Mouse (Mus musculus) stomach, embryonic 15.5 days (tissue): ENCODE data around the gene Iqcn. TPM values are rescaled to one million over a fixed set of nuclear protein-coding genes. Genes with fewer than 3 reads are reported as not detected.

Experiments used
- ATAC-seq: fragments of 200-750 bp; cut with Nextera tagmentation; 2 replicates; pipeline ENCODE4 v1.8.0; 2017; ENCODE audit warnings: low read depth, moderate number of reproducible peaks, moderate TSS enrichment; ENCODE audit not compliant: insufficient read depth, low FRiP score
- H3K27ac ChIP-seq: fragments of 300-500 bp; sonication (generic); 2 replicates; pipeline ENCODE4 v1.5.1; 2015; ENCODE audit warnings: mild to moderate bottlenecking, inconsistent platforms
- H3K27me3 ChIP-seq: fragments of 300-500 bp; sonication (generic); replicated peaks from 2 replicates; pipeline ENCODE4 v1.6.1; 2015; ENCODE audit warnings: inconsistent platforms
- H3K36me3 ChIP-seq: fragments of 300-500 bp; sonication (generic); 2 replicates; pipeline ENCODE4 v1.6.1; 2015; ENCODE audit warnings: inconsistent platforms
- H3K4me1 ChIP-seq: fragments of 300-500 bp; sonication (generic); 2 replicates; pipeline ENCODE4 v1.6.1; 2015; ENCODE audit warnings: inconsistent platforms
- H3K4me2 ChIP-seq: fragments of 300-500 bp; sonication (generic); 2 replicates; pipeline ENCODE4 v1.6.1; 2015; ENCODE audit warnings: mild to moderate bottlenecking, inconsistent platforms
- H3K4me3 ChIP-seq: fragments of 300-500 bp; sonication (generic); replicated peaks from 2 replicates; pipeline ENCODE4 v1.5.1; 2015; ENCODE audit warnings: inconsistent platforms
- H3K9ac ChIP-seq: fragments of 300-500 bp; sonication (generic); 2 replicates; pipeline ENCODE4 v1.6.1; 2015; ENCODE audit warnings: inconsistent platforms
- H3K9me3 ChIP-seq: fragments of 300-500 bp; sonication (generic); 2 replicates; pipeline ENCODE4 v1.6.1; 2016; ENCODE audit warnings: inconsistent platforms
- WGBS: fragments of 180-500 bp; shearing (Covaris S2); methylation state at CpG from one replicate; pipeline ENCODE4 v1.1.7; 2015; 5-methylcytosine and 5-hydroxymethylcytosine counted together
- polyA plus RNA-seq: library from polyadenylated mRNA; unstranded; fragments of >200 nt; fragmentation: Nextera tagmentation; extraction: Ambion mirVana; gene quantifications from 2 replicates; pipeline ENCODE4 v1.2.1, GENCODE M21; 2015

Gene Iqcn
- polyA plus RNA-seq, 1 experiment from 2014 or later = not detected

DNA sequence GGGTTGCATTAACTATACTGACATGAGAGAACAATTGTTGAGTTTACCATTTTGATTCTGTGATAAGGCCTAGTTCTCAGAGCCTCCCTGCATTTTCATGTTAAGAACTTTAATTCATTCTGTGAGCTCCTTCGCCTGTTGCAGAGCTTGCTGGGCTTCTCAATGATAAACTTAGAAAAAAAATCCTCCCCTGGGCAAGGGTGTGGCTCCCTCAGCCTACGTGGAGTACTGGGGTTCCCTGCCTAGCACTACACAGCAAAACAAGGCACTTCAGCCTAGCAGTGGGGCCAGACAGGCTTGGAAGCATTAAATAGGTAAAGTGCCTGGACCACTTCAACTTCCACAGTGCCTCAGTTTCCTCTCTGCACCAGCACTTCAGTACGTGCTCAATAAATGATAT lies 21.8 kb upstream of the Iqcn start:
- Histone ChIP-seq H3K27me3 (no peaks in the 10 kb centered on the region), H3K9me3 (no peaks in the 10 kb centered on the region), H3K27ac (peak overlapping the region; percentile 49), H3K4me3 (no peak overlapping the region), H3K36me3 (peaks cover 4% of the 10 kb centered on the region), H3K9ac (no peak overlapping the region), H3K4me1 (peaks cover 22% of the 10 kb centered on the region), H3K4me2 (no peak overlapping the region)
- 67% methylated on average over 3 of the region's 3 CpGs for WGBS
- 0 out of 2 replicates have a peak, but pooled peaks have one; percentile 36 for ATAC-seq

GRCm38 (mm10) chr8:70682193-70682592 lies 21.1 kb upstream of the Iqcn start:
- Histone ChIP-seq H3K36me3 (peaks cover 4% of the 10 kb centered on the region), H3K27ac (peak overlapping the region; percentile 49), H3K4me1 (peaks cover 23% of the 10 kb centered on the region), H3K4me2 (peak overlapping the region; percentile 45), H3K9ac (no peak overlapping the region), H3K9me3 (no peaks in the 10 kb centered on the region), H3K4me3 (peak overlapping the region; percentile 17; the same call in 1 of the 2 replicates), H3K27me3 (no peaks in the 10 kb centered on the region)
- ATAC-seq = peak; percentile 64
- WGBS = 4% methylated on average over 19 of the region's 19 CpGs

GRCm38 (mm10) chr8:70682692-70683091 lies 20.6 kb upstream of the Iqcn start:
- H3K9me3 ChIP-seq = no peaks in the 10 kb centered on the region
- H3K9ac ChIP-seq = no peak overlapping the region
- WGBS = 62% methylated on average over 3 of the region's 3 CpGs
- ATAC-seq = 0 out of 2 replicates have a peak, but pooled peaks have one; percentile 1
- H3K4me1 ChIP-seq = peaks cover 27% of the 10 kb centered on the region
- peak overlapping the region; percentile 49; the same call in 1 of the 2 replicates for H3K27ac ChIP-seq
- peak overlapping the region; percentile 45 for H3K4me2 ChIP-seq
- H3K4me3 ChIP-seq = no peak overlapping the region
- peaks cover 4% of the 10 kb centered on the region for H3K36me3 ChIP-seq
- no peaks in the 10 kb centered on the region for H3K27me3 ChIP-seq

GRCm38 (mm10) chr8:70684291-70684690 lies 19.0 kb upstream of the Iqcn start:
- H3K4me2 ChIP-seq = no peak overlapping the region
- peaks cover 32% of the 10 kb centered on the region for H3K4me1 ChIP-seq
- no peak for ATAC-seq
- no peak overlapping the region for H3K4me3 ChIP-seq
- no peaks in the 10 kb centered on the region for H3K36me3 ChIP-seq
- no peaks in the 10 kb centered on the region for H3K9me3 ChIP-seq
- H3K27ac ChIP-seq = no peak overlapping the region
- H3K27me3 ChIP-seq = no peaks in the 10 kb centered on the region
- H3K9ac ChIP-seq = no peak overlapping the region
- 50% methylated on average over 7 of the region's 7 CpGs for WGBS

DNA sequence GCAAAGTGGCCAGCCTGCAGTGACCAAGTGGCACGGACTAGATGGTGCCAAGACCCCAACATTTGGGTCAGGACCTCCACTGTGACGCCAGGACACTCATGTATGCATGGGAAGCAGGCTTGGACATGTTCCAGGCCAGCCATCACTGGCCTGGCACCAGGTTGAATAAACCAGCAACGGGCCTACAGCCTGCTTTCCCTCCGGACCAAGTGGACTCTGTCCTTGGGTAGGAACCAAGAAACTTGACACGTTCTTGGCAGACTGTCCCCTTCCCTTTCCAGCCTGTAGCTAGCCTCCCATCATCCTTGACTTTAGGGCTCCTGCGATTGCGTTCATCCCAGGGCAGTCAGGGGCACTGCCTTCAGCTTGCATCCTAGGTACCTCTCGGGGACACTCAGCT lies 15.7 kb upstream of the Iqcn start:
- H3K9ac ChIP-seq = no peak overlapping the region
- H3K27ac ChIP-seq = no peak overlapping the region
- no peak for ATAC-seq
- H3K36me3 ChIP-seq = no peaks in the 10 kb centered on the region
- peaks cover 32% of the 10 kb centered on the region for H3K4me1 ChIP-seq
- H3K4me3 ChIP-seq = no peak overlapping the region
- no peaks in the 10 kb centered on the region for H3K27me3 ChIP-seq
- H3K9me3 ChIP-seq = no peaks in the 10 kb centered on the region
- H3K4me2 ChIP-seq = no peak overlapping the region
- 67% methylated on average over 8 of the region's 8 CpGs for WGBS

GRCm38 (mm10) chr8:70688136-70688535 lies 15.1 kb upstream of the Iqcn start:
- Histone ChIP-seq H3K4me2 (no peak overlapping the region), H3K9ac (no peak overlapping the region), H3K36me3 (no peaks in the 10 kb centered on the region), H3K27me3 (no peaks in the 10 kb centered on the region), H3K4me1 (peaks cover 30% of the 10 kb centered on the region), H3K4me3 (no peak overlapping the region), H3K9me3 (no peaks in the 10 kb centered on the region), H3K27ac (no peak overlapping the region)
- WGBS = 86% methylated on average over 3 of the region's 3 CpGs
- ATAC-seq = no peak

- Histone ChIP-seq H3K36me3 (no peaks in the 10 kb centered on the region), H3K4me1 (peaks cover 37% of the 10 kb centered on the region), H3K27me3 (no peaks in the 10 kb centered on the region), H3K4me3 (no peak overlapping the region), H3K9me3 (no peaks in the 10 kb centered on the region), H3K4me2 (no peak overlapping the region), H3K9ac (no peak overlapping the region), H3K27ac (no peak overlapping the region)
- no peak; the same call in 1 of the 2 replicates for ATAC-seq
- WGBS = 65% methylated on average over 5 of the region's 5 CpGs
Observed at GRCm38 (mm10) chr8:70689892-70690390, 13.3 kb upstream of the Iqcn start.

- no peaks in the 10 kb centered on the region for H3K27me3 ChIP-seq
- no peaks in the 10 kb centered on the region for H3K36me3 ChIP-seq
- no peaks in the 10 kb centered on the region for H3K9me3 ChIP-seq
- H3K9ac ChIP-seq = no peak overlapping the region
- 64% methylated on average over 4 of the region's 4 CpGs for WGBS
- H3K4me3 ChIP-seq = peak overlapping the region; percentile 34
- peak overlapping the region; percentile 65 for H3K27ac ChIP-seq
- peaks cover 47% of the 10 kb centered on the region for H3K4me1 ChIP-seq
- H3K4me2 ChIP-seq = peak overlapping the region; percentile 53
- ATAC-seq = no peak
Observed at GRCm38 (mm10) chr8:70691230-70691629, 12.0 kb upstream of the Iqcn start.

DNA sequence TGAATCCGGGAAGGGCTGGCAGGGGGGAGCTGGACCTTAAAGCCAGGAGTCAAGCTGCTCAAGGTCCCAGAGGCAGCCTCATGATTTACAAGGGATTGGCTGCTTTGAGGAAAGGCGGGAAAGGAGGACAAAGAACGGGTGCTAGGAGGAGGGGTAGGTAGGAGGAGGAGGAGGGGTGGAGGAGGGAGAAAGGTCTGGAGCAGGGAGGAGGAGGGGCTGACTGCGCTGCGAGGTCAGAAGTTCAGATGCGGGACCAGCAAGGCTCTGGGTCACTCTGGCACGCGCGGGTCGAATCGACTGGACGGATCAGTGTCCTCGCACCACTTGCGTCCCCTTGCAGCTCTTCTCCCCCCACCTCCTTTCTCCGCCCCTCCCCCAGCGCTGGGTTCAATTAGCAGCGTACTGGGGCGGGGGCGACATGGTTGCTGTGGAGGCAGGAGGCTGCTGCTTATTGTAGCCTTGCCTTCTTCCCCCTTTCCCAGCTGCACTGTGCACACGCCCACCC lies 11.5 kb upstream of the Iqcn start:
- Histone ChIP-seq H3K4me1 (peaks cover 52% of the 10 kb centered on the region), H3K4me2 (peak overlapping the region; percentile 53), H3K9me3 (no peaks in the 10 kb centered on the region), H3K27me3 (no peaks in the 10 kb centered on the region), H3K9ac (no peak overlapping the region), H3K4me3 (peak overlapping the region; percentile 34), H3K27ac (peak overlapping the region; percentile 65), H3K36me3 (no peaks in the 10 kb centered on the region)
- ATAC-seq = peak; percentile 5; the same call in 1 of the 2 replicates
- WGBS = 3% methylated on average over 20 of the region's 20 CpGs

GRCm38 (mm10) chr8:70693636-70694035 lies 9.6 kb upstream of the Iqcn start:
- no peak overlapping the region for H3K4me2 ChIP-seq
- 61% methylated on average over 5 of the region's 5 CpGs for WGBS
- H3K36me3 ChIP-seq = no peaks in the 10 kb centered on the region
- H3K4me3 ChIP-seq = no peak overlapping the region
- no peak overlapping the region for H3K27ac ChIP-seq
- no peak for ATAC-seq
- H3K9ac ChIP-seq = no peak overlapping the region
- H3K27me3 ChIP-seq = no peaks in the 10 kb centered on the region
- peaks cover 52% of the 10 kb centered on the region for H3K4me1 ChIP-seq
- no peaks in the 10 kb centered on the region for H3K9me3 ChIP-seq

DNA sequence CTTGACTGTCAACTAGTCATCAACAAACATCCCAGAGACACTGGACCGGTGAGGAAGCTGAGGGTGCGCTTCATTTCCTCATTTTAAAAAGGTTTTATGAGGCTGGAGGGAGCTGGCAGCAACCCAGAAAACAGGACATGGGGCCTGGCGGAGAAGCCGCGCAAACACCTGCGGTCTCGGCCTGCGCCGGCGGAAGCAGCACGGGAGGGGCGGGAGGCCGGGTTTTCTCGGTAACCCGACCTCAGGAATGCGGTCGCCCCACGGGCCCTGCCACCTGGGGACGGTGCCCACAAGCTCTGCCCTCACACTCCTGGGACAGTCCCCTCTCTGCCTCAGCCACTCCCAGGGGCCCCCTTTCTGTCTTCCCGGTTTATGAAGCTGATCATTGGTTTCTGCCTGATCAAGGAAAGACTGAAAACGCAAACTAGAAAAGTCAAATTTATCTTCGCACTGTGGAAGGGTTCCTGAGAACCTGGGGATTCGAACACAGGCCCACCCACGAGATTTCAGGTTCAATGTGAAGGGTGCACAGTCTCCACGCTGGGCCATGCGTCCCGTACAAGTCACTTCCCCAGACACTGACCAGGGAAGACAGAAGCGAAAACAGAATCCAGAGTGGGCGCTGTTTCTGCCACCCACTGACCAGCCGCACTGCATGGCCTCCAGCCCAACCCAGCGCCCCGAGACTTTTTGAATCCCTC lies 7.8 kb upstream of the Iqcn start:
- no peaks in the 10 kb centered on the region for H3K9me3 ChIP-seq
- H3K4me2 ChIP-seq = peak overlapping the region; percentile 57
- no peaks in the 10 kb centered on the region for H3K36me3 ChIP-seq
- no peak overlapping the region for H3K4me3 ChIP-seq
- WGBS = 23% methylated on average over 32 of the region's 32 CpGs
- H3K27me3 ChIP-seq = no peaks in the 10 kb centered on the region
- peak overlapping the region; percentile 96 for H3K27ac ChIP-seq
- no peak overlapping the region; the same call in 1 of the 2 replicates for H3K9ac ChIP-seq
- ATAC-seq = no peak
- H3K4me1 ChIP-seq = peaks cover 50% of the 10 kb centered on the region
